Mouse (Mus musculus): Measurements from ENCODE around the gene Drd1.

Drd1 gene

GRCm38 (mm10) chr13:54055448-54055861, at the start of gene Drd1:
TSS of gene Drd1 (minus strand) at chr13:54055705.
- ChIA-PET POLR2A (interaction anchor here in 3 of 4 experiments (0.6 to 1.3 kb wide), 5 partner anchors 16 to 1633 kb away, joined by 3 to 6 read pairs (median 3); partner anchors contain the start of gene Sfxn1 (in 1 of the 3)), CTCF (interaction anchor here in 3 of 4 experiments (0.6 to 1.8 kb wide), 8 partner anchors 8 to 500 kb away, joined by 3 to 12 read pairs (median 5); no protein-coding TSS in a partner anchor)

- ChIA-PET POLR2A (no interaction called here), CTCF (no interaction called here)
These were observed 48.4 kb upstream of the Drd1 start for GRCm38 (mm10) chr13:54103866-54104265.

GRCm38 (mm10) chr13:54103271-54103670, 47.8 kb upstream of the Drd1 start:
- POLR2A ChIA-PET = interaction anchor here in 1 of 4 experiments (0.7 kb wide), 1 partner anchor 70 kb away, joined by 6 read pairs; no protein-coding TSS in a partner anchor
- CTCF ChIA-PET = interaction anchor here in 1 of 4 experiments (0.7 kb wide), 1 partner anchor 270 kb away, joined by 3 read pairs; no protein-coding TSS in a partner anchor

- POLR2A ChIA-PET = interaction anchor here in 2 of 4 experiments (0.9 to 1.3 kb wide), 3 partner anchors 30 to 130 kb away, joined by 3 to 5 read pairs (median 4); partner anchors contain the start of gene Sfxn1 (in 2 of the 2)
These were observed 46.6 kb upstream of the Drd1 start for GRCm38 (mm10) chr13:54102061-54102460.

GRCm38 (mm10) chr13:54101031-54101820, 45.7 kb upstream of the Drd1 start:
- ChIA-PET POLR2A (interaction anchor here in 2 of 4 experiments (0.9 to 1.3 kb wide), 3 partner anchors 30 to 131 kb away, joined by 3 to 5 read pairs (median 4); partner anchors contain the start of gene Sfxn1 (in 2 of the 2)), CTCF (interaction anchor here in 2 of 4 experiments (1.3 to 2.0 kb wide), 2 partner anchors 13 to 346 kb away, joined by 4 to 6 read pairs; no protein-coding TSS in a partner anchor)

More at GRCm38 (mm10) chr13:54102061-54102460, 46.6 kb upstream of the Drd1 start:
- CTCF ChIA-PET = interaction anchor here in 1 of 4 experiments (2.0 kb wide), 1 partner anchor 345 kb away, joined by 6 read pairs; no protein-coding TSS in a partner anchor

GRCm38 (mm10) chr13:54097797-54098196, 42.3 kb upstream of the Drd1 start:
- CTCF ChIA-PET = no interaction called here
- POLR2A ChIA-PET = interaction anchor here in 1 of 4 experiments (1.2 to 1.4 kb wide), 2 partner anchors 17 to 22 kb away, joined by 3 to 5 read pairs; no protein-coding TSS in a partner anchor

- ChIA-PET POLR2A (interaction anchor here in 1 of 4 experiments (1.4 kb wide), 1 partner anchor 17 kb away, joined by 5 read pairs; no protein-coding TSS in a partner anchor), CTCF (no interaction called here)
These were observed 41.7 kb upstream of the Drd1 start for GRCm38 (mm10) chr13:54097227-54097626.

- ChIA-PET POLR2A (interaction anchor here in 1 of 4 experiments (0.6 kb wide), 1 partner anchor 292 kb away, joined by 3 read pairs; no protein-coding TSS in a partner anchor), CTCF (interaction anchor here in 1 of 4 experiments (0.8 kb wide), 1 partner anchor 12 kb away, joined by 3 read pairs; no protein-coding TSS in a partner anchor)
These were observed 40.2 kb upstream of the Drd1 start for GRCm38 (mm10) chr13:54095721-54096120.

- POLR2A ChIA-PET = interaction anchor here in 1 of 4 experiments (1.2 kb wide), 1 partner anchor 10 kb away, joined by 4 read pairs; no protein-coding TSS in a partner anchor
- CTCF ChIA-PET = interaction anchor here in 1 of 4 experiments (0.8 kb wide), 1 partner anchor 9 kb away, joined by 3 read pairs; no protein-coding TSS in a partner anchor
These were observed 39.5 kb upstream of the Drd1 start for GRCm38 (mm10) chr13:54094963-54095362.

GRCm38 (mm10) chr13:54094349-54094748, 38.8 kb upstream of the Drd1 start:
- ChIA-PET CTCF (interaction anchor here in 2 of 4 experiments (0.5 to 0.8 kb wide), 4 partner anchors 9 to 668 kb away, joined by 3 read pairs; no protein-coding TSS in a partner anchor), POLR2A (interaction anchor here in 3 of 4 experiments (0.7 to 1.6 kb wide), 4 partner anchors 9 to 22 kb away, joined by 4 to 8 read pairs (median 5); no protein-coding TSS in a partner anchor)

GRCm38 (mm10) chr13:54091719-54092118, 36.2 kb upstream of the Drd1 start:
- ChIA-PET CTCF (no interaction called here), POLR2A (no interaction called here)

- ChIA-PET CTCF (interaction anchor here (0.5 to 1.9 kb wide), 11 partner anchors 9 to 397 kb away, joined by 3 to 5 read pairs (median 3); partner anchors contain the start of gene Cplx2 (in 1 of the 4)), POLR2A (interaction anchor here (0.6 to 1.9 kb wide), 6 partner anchors 9 to 274 kb away, joined by 3 to 6 read pairs (median 4); partner anchors contain the start of gene Sfxn1 (in 1 of the 4))
These were observed 29.8 kb upstream of the Drd1 start for GRCm38 (mm10) chr13:54085266-54085665.

- POLR2A ChIA-PET = interaction anchor here (0.6 to 1.9 kb wide), 7 partner anchors 9 to 707 kb away, joined by 3 to 6 read pairs (median 4); partner anchors contain the start of gene Sfxn1 (in 1 of the 4)
These were observed 29.3 kb upstream of the Drd1 start for GRCm38 (mm10) chr13:54084826-54085225.

GRCm38 (mm10) chr13:54084178-54084577, 28.7 kb upstream of the Drd1 start:
- POLR2A ChIA-PET = interaction anchor here in 3 of 4 experiments (0.7 to 1.9 kb wide), 5 partner anchors 9 to 708 kb away, joined by 3 to 6 read pairs (median 3); partner anchors contain the start of gene Sfxn1 (in 3 of the 3)
- CTCF ChIA-PET = interaction anchor here in 1 of 4 experiments (1.2 kb wide), 1 partner anchor 28 kb away, joined by 3 read pairs; no protein-coding TSS in a partner anchor

More at GRCm38 (mm10) chr13:54084826-54085225, 29.3 kb upstream of the Drd1 start:
- CTCF ChIA-PET = interaction anchor here (0.6 to 1.9 kb wide), 10 partner anchors 9 to 396 kb away, joined by 3 to 5 read pairs (median 3); partner anchors contain the start of gene Cplx2 (in 1 of the 4)

- CTCF ChIA-PET = no interaction called here
- POLR2A ChIA-PET = interaction anchor here in 1 of 4 experiments (3.5 kb wide), 1 partner anchor 11 kb away, joined by 24 read pairs; the partner anchor contains the start of gene Sfxn1
These were observed 27.4 kb upstream of the Drd1 start for GRCm38 (mm10) chr13:54082946-54083345.

- ChIA-PET POLR2A (interaction anchor here in 2 of 4 experiments (1.4 to 3.5 kb wide), 4 partner anchors 9 to 17 kb away, joined by 4 to 24 read pairs (median 6); partner anchors contain the start of gene Sfxn1 (in 2 of the 2)), CTCF (interaction anchor here (0.5 to 1.5 kb wide), 4 partner anchors 33 to 1952 kb away, joined by 3 to 4 read pairs (median 4); partner anchors contain the start of gene Faf2 (in 1 of the 4))
These were observed 25.3 kb upstream of the Drd1 start for GRCm38 (mm10) chr13:54080785-54081184.

- POLR2A ChIA-PET = interaction anchor here in 3 of 4 experiments (0.5 to 3.5 kb wide), 7 partner anchors 8 to 292 kb away, joined by 3 to 24 read pairs (median 4); partner anchors contain the start of genes Sfxn1 (in 2 of the 3) and Drd1 (in 1 of the 3)
- CTCF ChIA-PET = interaction anchor here in 1 of 4 experiments (1.5 kb wide), 1 partner anchor 34 kb away, joined by 4 read pairs; no protein-coding TSS in a partner anchor
These were observed 24.6 kb upstream of the Drd1 start for GRCm38 (mm10) chr13:54079782-54080759.
